Mouse (Mus musculus) C2C12 (cell line): ENCODE results near the gene Samd4.

Source experiments
- CTCF ChIP-seq: IDR thresholded peaks from one replicate; pipeline ENCODE4 v1.5.1; 2011; ENCODE audit not compliant: control insufficient read depth, insufficient read depth, insufficient read length
- MYOG ChIP-seq: IDR thresholded peaks from one replicate; pipeline ENCODE4 v1.6.1; 2011; ENCODE audit not compliant: control insufficient read depth, insufficient read length; ENCODE audit errors: extremely low read depth

DNA sequence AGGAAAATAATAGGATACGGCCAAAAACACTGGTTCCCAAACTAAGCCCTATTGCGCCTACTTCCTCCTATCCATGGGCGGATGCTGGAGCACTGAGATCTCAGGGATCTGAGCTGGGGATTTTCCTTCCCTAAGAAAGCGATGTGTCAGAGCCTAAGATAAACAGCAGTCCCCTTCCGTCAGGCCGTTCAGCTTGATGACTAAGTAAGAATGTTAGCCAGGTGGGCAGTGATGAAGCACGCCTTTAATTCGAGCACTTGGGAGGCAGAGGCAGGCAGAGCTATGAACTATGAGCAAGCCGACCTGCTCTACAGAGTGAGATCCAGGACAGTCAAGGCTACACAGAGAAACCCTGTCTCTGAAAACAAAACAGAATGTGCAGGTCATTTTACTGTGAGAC, 140.9 kb downstream of the Samd4 start:
- no peak for TF ChIP-seq CTCF
- no peak for TF ChIP-seq MYOG
